16 mouse cellular contexts compared by ENCODE assay signal in genomic region chr11:109672881-109673739, GRCm38 (mm10). TPM values are rescaled to one million over a fixed set of nuclear protein-coding genes. Genes with fewer than 3 reads are reported as not detected.
DNase-seq lines count a peak whose midpoint lies in the region; ATAC-seq and TF ChIP-seq lines count a peak whose summit lies in the region.
"Had no signal": no experiment of that assay in that cellular context is flagged by ENCODE, and none has a peak within 500 bp of the region (broad histone marks: within the 10 kb centered on the region; RNA-seq: fewer than 3 reads in every experiment).

No protein-coding gene starts in this region.

- no peak for TF ChIP-seq POLR2A in cerebellum, adult 2 months (IDR thresholded peaks at IDR 0.05; ENCODE audit: borderline replicate concordance, insufficient read depth, low read length)

- no peak overlapping the region for H3K27ac ChIP-seq in cerebellum, adult 2 months (ENCODE audit: insufficient read depth, low read length)
- H3K27ac ChIP-seq in kidney, embryonic 14.5 days (ENCODE audit: low read depth, low read length) = no peak overlapping the region
- H3K27ac ChIP-seq in midbrain, embryonic 13.5 days = no peak overlapping the region
- H3K27ac ChIP-seq: embryonic facial prominence, embryonic 13.5 days; intestine, embryonic 15.5 days; liver, embryonic 14.5 days had no signal

- peak; percentile 54; the same call in 1 of the 2 replicates for ATAC-seq in kidney, embryonic 14.5 days (ENCODE audit: low FRiP score, low TSS enrichment)
- no peak for ATAC-seq in midbrain, embryonic 13.5 days
- ATAC-seq: intestine, embryonic 15.5 days; lung, postnatal 0 days had no signal

- peak overlapping the region; percentile 12; the same call in 1 of the 2 replicates for H3K9ac ChIP-seq in kidney, embryonic 14.5 days (ENCODE audit: low read depth, low read length)
- no peak overlapping the region for H3K9ac ChIP-seq in midbrain, embryonic 13.5 days (replicated peaks)
- H3K9ac ChIP-seq: embryonic facial prominence, embryonic 13.5 days; intestine, embryonic 15.5 days; liver, embryonic 14.5 days had no signal

- TF ChIP-seq CTCF in cerebellum, adult 2 months (IDR thresholded peaks at IDR 0.05; ENCODE audit: borderline replicate concordance, insufficient read depth, low read depth, low read length) = no peak

- no peaks in the 10 kb centered on the region for H3K27me3 ChIP-seq in cerebellum, adult 2 months (ENCODE audit: control insufficient read depth, insufficient read depth, low read length)
- no peaks in the 10 kb centered on the region for H3K27me3 ChIP-seq in kidney, embryonic 14.5 days (ENCODE audit: control insufficient read depth, insufficient read depth, low read length)
- H3K27me3 ChIP-seq in midbrain, embryonic 13.5 days = peaks cover 11% of the 10 kb centered on the region
- H3K27me3 ChIP-seq: embryonic facial prominence, embryonic 13.5 days; intestine, embryonic 15.5 days had no signal

- intact Hi-C loops in heart, postnatal 36 days (cut with DNase I) = loop anchor here (5.0 kb wide), 1 partner anchor 594 kb away; no protein-coding TSS in a partner anchor

- H3K4me3 ChIP-seq in cerebellum, adult 2 months (replicated peaks; ENCODE audit: insufficient read depth, low read depth, low read length) = no peak overlapping the region
- no peak overlapping the region for H3K4me3 ChIP-seq in kidney, embryonic 14.5 days (ENCODE audit: low read length)
- H3K4me3 ChIP-seq in midbrain, embryonic 13.5 days (replicated peaks) = no peak overlapping the region
- H3K4me3 ChIP-seq: embryonic facial prominence, embryonic 13.5 days; intestine, embryonic 15.5 days; megakaryocyte, embryonic 14.5 days had no signal

- H3K36me3 ChIP-seq in kidney, embryonic 14.5 days (ENCODE audit: control insufficient read depth, insufficient read depth, low read length) = peaks cover 21% of the 10 kb centered on the region
- H3K36me3 ChIP-seq in midbrain, embryonic 13.5 days = peaks cover 17% of the 10 kb centered on the region

- H3K4me1 ChIP-seq in cerebellum, adult 2 months (ENCODE audit: control insufficient read depth, insufficient read depth, low read length) = peaks cover 3% of the 10 kb centered on the region; the same call in 1 of the 2 replicates
- H3K4me1 ChIP-seq in kidney, embryonic 14.5 days (ENCODE audit: control insufficient read depth, insufficient read depth, low read length) = no peaks in the 10 kb centered on the region
- no peaks in the 10 kb centered on the region for H3K4me1 ChIP-seq in midbrain, embryonic 13.5 days (replicated peaks)
- H3K4me1 ChIP-seq: intestine, embryonic 15.5 days had no signal

- 56% methylated on average over 21 of the region's 21 CpGs for WGBS in cerebellum, adult 2 months
- WGBS in kidney, embryonic 14.5 days = 42% methylated on average over 21 of the region's 21 CpGs
- WGBS in midbrain, embryonic 13.5 days = 77% methylated on average over 21 of the region's 21 CpGs

- DNase-seq in cerebellum, postnatal 14 days = peak; percentile 46 to 51
- DNase-seq in cerebellum, adult 2 months = no peak
- DNase-seq in kidney, adult 18-20 months = no peak
- DNase-seq in gastrocnemius, postnatal 10 days = peak; percentile 23
- peak; percentile 47 to 51 for DNase-seq in heart, postnatal 36 days
- no peak for DNase-seq in thymus, postnatal 10 days (ENCODE audit: low spot score in 2 of 2)
- DNase-seq: retina, postnatal 1 day; thymus, postnatal 4 days had no signal

- no peak overlapping the region for H3K4me2 ChIP-seq in kidney, embryonic 14.5 days (replicated peaks; ENCODE audit: low read depth, low read length)
- no peak overlapping the region for H3K4me2 ChIP-seq in midbrain, embryonic 13.5 days (replicated peaks)
- H3K4me2 ChIP-seq: embryonic facial prominence, embryonic 13.5 days; intestine, embryonic 15.5 days had no signal

- no peaks in the 10 kb centered on the region for H3K9me3 ChIP-seq in kidney, embryonic 14.5 days (ENCODE audit: control insufficient read depth, low read length)
- H3K9me3 ChIP-seq in midbrain, embryonic 13.5 days = no peaks in the 10 kb centered on the region
- H3K9me3 ChIP-seq: embryonic facial prominence, embryonic 13.5 days; intestine, embryonic 15.5 days; megakaryocyte, embryonic 14.5 days had no signal

RNA-seq across cellular contexts. Expression of gene Prkar1a, which starts 23.9 kb away (rescaled TPM):
- polyA plus RNA-seq in cerebellum, adult 2 months (2012; rRNA removed) = 421 and 429 TPM in 2 replicates
- 273 and 367 TPM in 2 replicates for polyA plus RNA-seq in kidney, embryonic 14.5 days (2014; fragmentation: Nextera tagmentation; extraction: Ambion mirVana)
- 100 to 1,000 TPM; 246 to 270 TPM for total RNA-seq in gastrocnemius, postnatal 10 days (2021)
- 100 to 1,000 TPM; 309 to 323 TPM for total RNA-seq in heart, postnatal 36 days (2021)
- polyA plus RNA-seq in midbrain, embryonic 13.5 days (2015; fragmentation: Nextera tagmentation; extraction: Ambion mirVana) = 471 and 522 TPM in 2 replicates

RNA-seq across cellular contexts. Expression of gene Fam20a, which starts 49.0 kb away (rescaled TPM):
- 22.3 and 25.2 TPM in 2 replicates for polyA plus RNA-seq in cerebellum, adult 2 months (2012; rRNA removed)
- polyA plus RNA-seq in kidney, embryonic 14.5 days (2014; fragmentation: Nextera tagmentation; extraction: Ambion mirVana) = 1.5 and 1.9 TPM in 2 replicates
- total RNA-seq in gastrocnemius, postnatal 10 days (2021) = 1 to 10 TPM; 4.6 to 7.5 TPM
- total RNA-seq in heart, postnatal 36 days (2021) = 1 to 10 TPM; 4.6 to 5.8 TPM
- polyA plus RNA-seq in midbrain, embryonic 13.5 days (2015; fragmentation: Nextera tagmentation; extraction: Ambion mirVana) = 2.1 and 2.2 TPM in 2 replicates
- total RNA-seq: common myeloid progenitor, adult 5-6 weeks had no signal

Comparison
In these comparisons a context has a peak if more than half of its experiments do, and no peak if none do; other contexts are left out.
1. DNase-seq: peak in cerebellum, postnatal 14 days (2 of 2), gastrocnemius, postnatal 10 days (single experiment) and heart, postnatal 36 days (2 of 2); none in cerebellum, adult 2 months (0 of 2), kidney, adult 18-20 months (single experiment) and thymus, postnatal 10 days (0 of 2).